Mouse (Mus musculus) c-Kit-positive CD71-negative TER-119-negative erythroid progenitor cells, embryonic 14.5 days (primary cell): ENCODE measurements around the gene Slc9a8.

ENCODE experiments used
- DNase-seq: peaks from one replicate; pipeline ENCODE4 v3.0.0-alpha.2; 2013; ENCODE audit warnings: low read depth

Slc9a8 gene

GRCm38 (mm10) chr2:167510485-167510884, 89.0 kb downstream of the Slc9a8 start:
- no peak for DNase-seq

GRCm38 (mm10) chr2:167512365-167512764, 90.9 kb downstream of the Slc9a8 start:
- no peak for DNase-seq

DNA sequence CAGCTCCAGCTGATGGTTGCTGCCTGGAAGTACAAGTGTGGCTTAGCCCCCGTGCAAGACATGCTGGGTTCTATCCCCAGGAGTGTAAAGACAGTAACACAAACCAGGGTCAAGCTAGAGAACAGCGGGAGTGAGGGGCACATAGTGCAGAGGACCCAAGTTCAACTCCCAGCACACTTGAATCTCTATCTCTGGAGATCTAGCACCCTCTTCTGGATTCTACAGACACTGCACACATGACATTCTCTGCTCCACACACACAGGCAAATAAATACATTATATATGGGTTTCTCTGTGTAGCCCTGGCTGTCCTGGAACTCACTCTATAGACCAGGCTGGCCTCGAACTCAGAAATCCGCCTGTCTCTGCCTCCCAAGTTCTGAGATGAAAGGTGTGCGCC, 91.5 kb downstream of the Slc9a8 start:
- no peak for DNase-seq

DNA sequence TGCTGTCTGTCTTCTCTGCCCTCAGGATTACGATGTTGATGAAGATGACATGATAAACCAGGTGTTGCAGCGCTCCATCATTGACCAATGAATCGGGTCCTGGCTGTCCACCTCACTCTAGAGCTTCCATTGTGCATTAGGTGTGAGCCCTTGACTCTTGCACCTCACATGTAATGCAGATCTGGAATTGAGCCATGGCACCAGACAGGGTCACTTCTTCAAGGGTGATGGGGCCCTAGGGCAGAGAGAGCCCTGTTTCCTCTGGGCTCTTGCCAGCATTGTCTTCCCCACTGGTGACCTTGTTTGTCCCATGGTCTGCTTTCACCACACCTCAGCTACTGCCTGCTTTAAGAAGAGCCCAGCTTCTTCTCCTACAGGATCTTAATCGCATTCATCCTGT, 93.1 kb downstream of the Slc9a8 start:
- no peak for DNase-seq

DNA sequence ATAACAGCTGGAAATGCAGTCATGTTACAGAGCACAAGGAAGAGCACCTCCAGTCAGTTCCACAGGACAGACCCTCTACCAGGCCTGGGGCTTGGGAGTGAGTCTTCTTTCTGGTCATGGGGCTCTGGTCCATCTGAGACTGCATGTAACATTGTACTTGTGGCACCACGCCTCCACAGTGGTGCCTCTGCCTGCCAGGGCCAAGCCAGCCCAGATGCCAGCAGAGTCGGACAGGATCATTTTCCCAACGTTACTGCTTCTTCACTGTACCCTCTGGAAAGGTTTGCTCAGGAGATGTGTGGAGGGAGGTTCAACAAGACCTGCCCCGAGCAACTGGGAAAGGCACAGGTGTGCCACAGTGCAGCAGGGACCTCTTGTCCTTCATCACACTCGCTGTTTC, 94.2 kb downstream of the Slc9a8 start:
- DNase-seq, result no peak

GRCm38 (mm10) chr2:167519606-167520252, 98.2 kb downstream of the Slc9a8 start:
- no peak for DNase-seq
